Mouse (Mus musculus) liver, embryonic 13.5 days (tissue): ENCODE data around the gene Chst11. TPM values are rescaled to one million over a fixed set of nuclear protein-coding genes. Genes with fewer than 3 reads are reported as not detected.

ENCODE experiments used
- ATAC-seq: fragments of 200-750 bp; cut with Nextera tagmentation; 2 replicates; pipeline ENCODE4 v1.8.0; 2017; ENCODE audit warnings: low read depth, mild to moderate bottlenecking, moderate number of reproducible peaks, moderate library complexity
- DNase-seq: peaks from one replicate; pipeline ENCODE4 v3.0.0; 2022
- H3K27ac ChIP-seq: fragments of 300-500 bp; sonication (generic); 2 replicates; pipeline ENCODE4 v1.5.1; 2015; ENCODE audit warnings: moderate library complexity, mild to moderate bottlenecking, inconsistent platforms
- H3K27me3 ChIP-seq: fragments of 300-500 bp; sonication (generic); 2 replicates; pipeline ENCODE4 v1.6.1; 2015; ENCODE audit warnings: mild to moderate bottlenecking, inconsistent platforms
- H3K36me3 ChIP-seq: fragments of 300-500 bp; sonication (generic); 2 replicates; pipeline ENCODE4 v1.6.1; 2015; ENCODE audit warnings: mild to moderate bottlenecking, inconsistent platforms
- H3K4me1 ChIP-seq: fragments of 300-500 bp; sonication (generic); replicated peaks from 2 replicates; pipeline ENCODE4 v1.6.1; 2015; ENCODE audit warnings: inconsistent platforms
- H3K4me2 ChIP-seq: fragments of 300-500 bp; sonication (generic); 2 replicates; pipeline ENCODE4 v1.6.1; 2015; ENCODE audit warnings: inconsistent platforms, mild to moderate bottlenecking, moderate library complexity
- H3K4me3 ChIP-seq: fragments of 300-500 bp; sonication (generic); replicated peaks from 2 replicates; pipeline ENCODE4 v1.5.1; 2015; ENCODE audit warnings: mild to moderate bottlenecking, inconsistent platforms
- H3K9ac ChIP-seq: fragments of 300-500 bp; sonication (generic); 2 replicates; pipeline ENCODE4 v1.6.1; 2015; ENCODE audit warnings: mild to moderate bottlenecking, inconsistent platforms
- H3K9me3 ChIP-seq: fragments of 300-500 bp; sonication (generic); replicated peaks from 2 replicates; pipeline ENCODE4 v1.6.1; 2016; ENCODE audit warnings: inconsistent platforms
- whole genome bisulfite sequencing: fragments of 180-500 bp; shearing (Covaris S2); methylation state at CpG from one replicate; pipeline ENCODE4 v1.1.7; 2015; ENCODE audit not compliant: insufficient replicate concordance; 5-methylcytosine and 5-hydroxymethylcytosine counted together
- polyA plus RNA-seq: library from polyadenylated mRNA; unstranded; fragments of >200 nt; fragmentation: Nextera tagmentation; extraction: Ambion mirVana; gene quantifications from 2 replicates; pipeline ENCODE4 v1.2.1, GENCODE M21; 2015

Chst11 gene
- polyA plus RNA-seq, 1 experiment from 2014 or later = 1.3 TPM

DNA sequence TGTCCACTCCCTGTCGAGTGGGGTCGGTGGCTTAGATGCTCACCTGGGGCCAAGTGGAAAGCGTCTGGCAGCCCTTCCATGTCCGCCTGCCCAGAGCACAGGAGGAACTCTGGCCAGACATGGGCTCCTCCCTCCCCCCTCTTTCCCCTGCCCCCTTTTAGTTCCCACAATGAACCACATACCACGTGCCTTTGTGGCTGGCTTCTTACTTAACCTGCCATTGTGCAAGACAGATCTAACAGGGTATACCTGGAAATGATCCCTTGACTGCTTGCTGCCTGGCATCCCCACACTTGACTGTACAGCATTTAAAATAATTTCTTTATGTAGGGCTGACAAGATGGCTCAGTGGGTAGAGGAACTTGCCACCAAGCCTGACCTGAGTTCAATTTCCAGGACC is 15.7 kb upstream of the Chst11 start:
- Histone ChIP-seq H3K27me3 (0 out of 2 replicates have a peak, but pooled peaks cover 2% of the 10 kb centered on the region), H3K4me2 (no peak overlapping the region), H3K36me3 (no peaks in the 10 kb centered on the region), H3K4me3 (no peak overlapping the region), H3K4me1 (peaks cover 29% of the 10 kb centered on the region), H3K9me3 (no peaks in the 10 kb centered on the region), H3K27ac (no peak overlapping the region), H3K9ac (no peak overlapping the region)
- no peak for DNase-seq
- 43% methylated on average over 5 of the region's 5 CpGs for WGBS
- ATAC-seq = no peak

DNA sequence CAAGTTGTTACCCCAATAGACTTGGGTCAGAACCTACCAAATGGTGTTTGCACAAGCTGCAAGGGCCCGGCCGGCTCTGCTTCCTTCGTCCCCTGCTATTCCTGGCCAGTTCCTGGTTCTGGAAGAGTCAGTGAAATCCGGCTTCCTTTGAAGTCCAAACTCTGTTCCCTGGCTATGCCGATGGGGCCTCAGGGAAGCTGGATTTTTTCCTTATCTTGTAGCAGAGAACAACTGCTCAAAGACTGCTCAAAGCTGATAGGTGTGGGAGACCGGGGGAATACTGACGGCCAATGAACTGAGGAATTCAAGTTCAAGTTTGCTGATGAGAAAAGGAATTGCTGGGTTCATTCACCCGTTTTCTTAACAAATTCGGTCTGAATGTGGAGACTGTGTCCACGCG is 13.7 kb upstream of the Chst11 start:
- Histone ChIP-seq H3K4me1 (peaks cover 31% of the 10 kb centered on the region), H3K4me2 (no peak overlapping the region), H3K9ac (no peak overlapping the region), H3K9me3 (no peaks in the 10 kb centered on the region), H3K27ac (no peak overlapping the region), H3K36me3 (no peaks in the 10 kb centered on the region), H3K27me3 (0 out of 2 replicates have a peak, but pooled peaks cover 2% of the 10 kb centered on the region), H3K4me3 (no peak overlapping the region)
- no peak for ATAC-seq
- no peak for DNase-seq
- 50% methylated on average over 11 of the region's 11 CpGs for WGBS

DNA sequence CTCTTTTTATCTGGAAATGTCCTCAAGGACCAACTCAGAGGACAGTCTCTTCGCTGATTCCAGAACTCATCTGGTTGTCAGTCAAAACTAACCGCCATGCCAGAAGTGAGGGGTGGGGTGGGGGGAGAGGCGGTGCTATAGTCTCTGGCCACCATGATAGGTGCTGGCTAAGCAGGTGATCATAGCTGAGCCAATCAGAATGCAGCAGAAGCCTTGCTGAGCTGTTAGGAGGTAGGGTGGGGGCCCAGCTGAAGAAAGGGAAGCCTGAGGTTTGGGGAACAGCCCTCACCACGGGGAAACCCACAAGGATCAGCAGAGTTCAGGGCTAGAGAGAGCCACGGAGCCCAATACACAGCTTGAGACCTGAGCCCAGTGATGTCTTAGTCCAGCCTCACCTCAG is 11.1 kb upstream of the Chst11 start:
- H3K9ac ChIP-seq = no peak overlapping the region
- H3K27me3 ChIP-seq = peaks cover 8% of the 10 kb centered on the region
- H3K4me3 ChIP-seq = no peak overlapping the region
- no peaks in the 10 kb centered on the region for H3K9me3 ChIP-seq
- WGBS = 27% methylated on average over 5 of the region's 5 CpGs
- H3K4me1 ChIP-seq = peaks cover 33% of the 10 kb centered on the region
- peak overlapping the region; percentile 9 for H3K4me2 ChIP-seq
- no peaks in the 10 kb centered on the region for H3K36me3 ChIP-seq
- ATAC-seq = peak; percentile 88
- no peak for DNase-seq
- no peak overlapping the region for H3K27ac ChIP-seq

DNA sequence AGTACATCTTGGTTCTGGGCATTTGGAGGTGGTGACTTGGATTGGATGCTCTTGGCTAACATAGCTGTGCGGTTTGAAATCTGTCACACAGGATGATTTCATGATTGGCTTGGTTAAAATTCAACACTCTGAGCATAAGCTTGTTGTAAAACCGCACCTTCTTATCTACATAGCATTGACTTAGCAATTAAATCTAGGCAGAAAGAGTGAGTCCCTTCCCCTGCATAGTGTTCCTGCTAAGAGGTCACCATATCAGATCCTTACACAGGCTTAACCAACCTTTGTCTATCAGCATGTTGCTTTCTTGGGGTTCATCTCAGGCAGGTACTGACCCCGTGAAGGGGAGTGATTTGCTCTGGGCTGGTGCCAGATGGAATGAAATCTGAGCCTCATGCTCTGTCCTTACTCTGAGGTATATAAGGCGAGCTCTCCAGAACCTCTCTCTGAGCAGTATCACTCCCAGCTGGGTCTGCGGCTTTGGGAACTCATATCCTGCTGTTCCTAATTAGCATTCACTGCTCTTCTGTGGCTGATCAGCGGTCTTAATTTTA is 10.6 kb upstream of the Chst11 start:
- 50% methylated on average over 6 of the region's 6 CpGs for WGBS
- H3K9me3 ChIP-seq = no peaks in the 10 kb centered on the region
- ATAC-seq = no peak

DNA sequence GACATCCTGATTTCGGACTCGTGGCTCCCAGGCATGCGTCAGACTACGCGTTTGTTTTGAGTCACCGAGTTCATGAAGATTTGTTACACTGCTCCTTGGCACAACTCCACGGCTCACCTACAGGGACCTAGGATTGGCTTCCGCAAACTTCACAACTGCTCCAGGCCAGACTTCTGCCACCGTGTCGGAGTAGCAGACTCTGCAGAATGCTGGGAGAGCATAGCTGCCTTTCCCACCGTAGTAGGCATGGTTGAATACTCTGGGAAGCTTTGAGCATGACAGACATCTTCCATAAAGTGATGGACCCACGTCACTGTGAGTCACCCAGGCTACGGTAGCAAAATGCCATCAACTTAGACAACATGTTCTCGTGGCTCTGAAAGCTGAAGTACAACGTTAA is 9.5 kb upstream of the Chst11 start:
- DNase-seq (no peak), ATAC-seq (no peak)
- 84% methylated on average over 15 of the region's 15 CpGs for WGBS
- Histone ChIP-seq H3K36me3 (no peaks in the 10 kb centered on the region), H3K4me2 (no peak overlapping the region), H3K9ac (no peak overlapping the region), H3K27ac (no peak overlapping the region), H3K27me3 (peaks cover 24% of the 10 kb centered on the region), H3K4me1 (peaks cover 27% of the 10 kb centered on the region), H3K4me3 (no peak overlapping the region), H3K9me3 (no peaks in the 10 kb centered on the region)

More for the DNA sequence above, 10.6 kb upstream of the Chst11 start:
- Histone ChIP-seq H3K27me3 (peaks cover 13% of the 10 kb centered on the region), H3K27ac (no peak overlapping the region), H3K4me2 (peak overlapping the region; percentile 9), H3K36me3 (no peaks in the 10 kb centered on the region), H3K4me1 (peaks cover 28% of the 10 kb centered on the region), H3K9ac (no peak overlapping the region), H3K4me3 (no peak overlapping the region)
- DNase-seq = no peak

DNA sequence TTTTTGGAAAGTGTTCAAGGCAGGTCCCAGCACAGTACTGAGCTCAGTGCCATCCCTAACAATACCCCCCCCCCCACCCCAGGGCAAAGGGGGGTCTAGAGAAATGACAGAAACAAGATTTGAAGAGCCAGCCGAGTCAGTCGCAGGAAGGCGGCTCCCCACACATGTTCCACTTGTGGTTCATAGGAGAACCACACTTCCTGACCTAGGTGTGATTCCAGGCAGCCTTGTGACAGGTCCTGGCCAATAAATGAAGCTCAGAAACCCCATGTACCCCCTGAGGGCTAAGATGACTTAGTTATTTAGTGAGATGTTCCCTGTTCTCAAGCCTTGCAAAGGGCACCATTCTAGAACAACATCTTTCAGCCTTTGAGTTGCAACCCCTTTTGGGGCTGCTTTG is 3.0 kb upstream of the Chst11 start:
- Histone ChIP-seq H3K9ac (no peak overlapping the region), H3K4me2 (no peak overlapping the region), H3K36me3 (no peaks in the 10 kb centered on the region), H3K9me3 (no peaks in the 10 kb centered on the region), H3K4me1 (peaks cover 29% of the 10 kb centered on the region), H3K27me3 (peaks cover 65% of the 10 kb centered on the region), H3K27ac (no peak overlapping the region), H3K4me3 (no peak overlapping the region)
- 22% methylated on average over 3 of the region's 3 CpGs for WGBS
- ATAC-seq (no peak), DNase-seq (no peak)

DNA sequence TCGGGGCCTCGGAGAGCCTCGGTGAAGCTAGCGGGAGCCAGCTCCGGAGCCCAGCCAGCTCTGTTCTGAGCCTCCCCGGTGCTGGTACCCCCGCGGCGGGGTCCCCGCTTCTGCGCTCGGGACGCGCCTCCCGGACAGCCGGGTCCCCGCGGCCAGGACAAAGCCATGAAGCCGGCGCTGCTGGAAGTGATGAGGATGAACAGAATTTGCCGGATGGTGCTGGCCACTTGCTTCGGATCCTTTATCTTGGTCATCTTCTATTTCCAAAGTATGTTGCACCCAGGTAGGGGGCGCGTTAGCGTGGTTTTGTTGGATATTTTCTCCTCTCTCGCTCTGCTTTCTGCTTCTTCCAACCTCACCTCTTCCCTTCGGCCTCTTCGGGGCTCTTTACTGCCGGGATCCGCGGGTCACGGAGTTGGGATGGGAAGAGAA is 418 bp downstream of the Chst11 start:
- DNase-seq (peak; percentile 56), ATAC-seq (peak; percentile 41)
- peaks cover 61% of the 10 kb centered on the region for H3K4me1 ChIP-seq
- H3K4me2 ChIP-seq = peak overlapping the region; percentile 92
- H3K27ac ChIP-seq = peak overlapping the region; percentile 92
- no peaks in the 10 kb centered on the region for H3K36me3 ChIP-seq
- peaks cover 42% of the 10 kb centered on the region for H3K27me3 ChIP-seq
- under 1% methylated on average over 32 of the region's 32 CpGs for WGBS
- peak overlapping the region; percentile 94 for H3K9ac ChIP-seq
- H3K4me3 ChIP-seq = peak overlapping the region; percentile 90
- no peaks in the 10 kb centered on the region for H3K9me3 ChIP-seq

DNA sequence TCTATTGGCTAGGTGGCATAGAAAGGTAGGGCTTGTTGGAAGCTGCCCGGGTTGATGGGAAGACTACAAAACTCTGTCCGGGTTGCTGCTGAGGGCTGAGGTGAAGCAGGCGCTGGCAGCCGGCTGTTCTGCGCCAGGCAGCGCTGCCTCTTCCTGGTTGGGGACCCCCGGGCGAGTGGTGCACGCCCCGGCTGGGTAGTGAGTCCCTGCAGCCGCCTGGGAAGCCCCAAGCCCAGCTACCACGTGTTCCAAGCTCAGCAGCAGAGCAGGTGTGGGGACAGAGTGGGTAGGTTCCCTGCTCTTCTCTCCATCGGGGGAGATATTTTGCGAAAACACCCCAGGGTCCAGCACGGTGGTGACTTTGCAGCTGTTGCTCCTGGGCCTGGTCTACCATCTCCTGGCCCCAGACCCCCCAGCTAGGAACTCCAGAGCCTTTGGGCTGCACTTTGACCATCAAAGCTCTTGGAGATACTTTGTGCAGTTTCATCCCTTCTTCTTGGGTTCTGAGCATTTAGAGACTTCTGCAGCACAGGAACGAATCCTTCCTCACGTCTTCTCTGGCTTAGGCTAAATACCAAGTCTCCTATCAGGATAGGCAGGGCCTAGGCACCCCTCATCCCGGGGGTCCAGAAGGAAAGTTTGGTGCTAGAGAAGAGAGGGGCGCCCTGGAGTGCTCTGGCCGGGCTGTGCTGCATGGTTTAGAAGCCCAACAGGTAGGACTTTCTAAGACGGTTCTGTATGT is 1.1 kb downstream of the Chst11 start:
- ATAC-seq = peak; percentile 11; the same call in 1 of the 2 replicates
- Histone ChIP-seq H3K9me3 (no peaks in the 10 kb centered on the region), H3K36me3 (no peaks in the 10 kb centered on the region), H3K4me1 (peaks cover 68% of the 10 kb centered on the region), H3K27me3 (peaks cover 35% of the 10 kb centered on the region), H3K4me3 (peak overlapping the region; percentile 90), H3K4me2 (peak overlapping the region; percentile 92), H3K9ac (peak overlapping the region; percentile 94), H3K27ac (peak overlapping the region; percentile 92)
- no peak for DNase-seq
- WGBS = 3% methylated on average over 21 of the region's 21 CpGs

DNA sequence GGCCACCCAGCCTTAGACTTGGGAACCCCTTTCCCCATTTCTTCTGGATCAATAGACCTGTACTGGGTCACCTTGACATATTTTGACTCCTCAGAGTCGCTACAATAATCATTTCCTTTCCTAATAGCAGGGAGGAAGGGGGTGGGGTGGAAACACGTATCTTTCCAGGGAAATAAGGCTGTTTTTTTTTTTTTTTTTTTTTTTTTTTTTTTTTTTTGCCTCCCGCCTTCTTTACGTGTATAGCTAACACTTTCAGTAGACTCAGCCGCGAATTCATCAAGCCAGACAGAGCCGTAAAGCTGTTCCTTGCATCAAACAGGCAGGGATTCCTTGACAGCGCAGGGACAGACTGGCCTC is 1.7 kb downstream of the Chst11 start:
- Histone ChIP-seq H3K4me1 (peaks cover 74% of the 10 kb centered on the region), H3K9me3 (no peaks in the 10 kb centered on the region), H3K27me3 (peaks cover 29% of the 10 kb centered on the region), H3K36me3 (no peaks in the 10 kb centered on the region), H3K4me3 (peak overlapping the region; percentile 90), H3K9ac (peak overlapping the region; percentile 94), H3K27ac (peak overlapping the region; percentile 92), H3K4me2 (peak overlapping the region; percentile 92)
- WGBS = 14% methylated on average over 8 of the region's 8 CpGs
- ATAC-seq (no peak), DNase-seq (no peak)

DNA sequence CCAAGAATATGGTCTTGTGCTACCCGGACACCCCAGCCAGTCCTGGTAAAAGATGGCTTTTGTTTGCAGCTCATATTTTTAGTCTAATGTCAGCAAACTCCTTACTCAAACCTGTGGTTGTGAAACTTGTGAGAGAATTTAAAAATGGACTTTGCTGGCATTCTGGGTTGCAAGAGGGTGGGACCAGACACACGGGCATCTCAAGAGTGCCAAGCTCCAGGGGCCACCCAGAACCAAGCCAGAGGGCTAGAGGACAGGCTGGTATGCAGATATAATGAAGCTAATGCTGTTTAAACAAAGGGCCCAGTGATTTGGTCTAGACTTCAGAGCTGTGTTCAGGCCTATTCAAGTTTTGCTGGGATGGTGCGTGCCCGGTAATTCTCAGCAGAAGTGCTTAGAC is 2.1 kb downstream of the Chst11 start:
- WGBS = 48% methylated on average over 4 of the region's 4 CpGs
- Histone ChIP-seq H3K4me3 (peak overlapping the region; percentile 90), H3K9ac (peak overlapping the region; percentile 94), H3K4me2 (peak overlapping the region; percentile 92), H3K27me3 (peaks cover 25% of the 10 kb centered on the region), H3K9me3 (no peaks in the 10 kb centered on the region), H3K36me3 (no peaks in the 10 kb centered on the region), H3K4me1 (peaks cover 78% of the 10 kb centered on the region), H3K27ac (peak overlapping the region; percentile 76)
- ATAC-seq (no peak), DNase-seq (no peak)

DNA sequence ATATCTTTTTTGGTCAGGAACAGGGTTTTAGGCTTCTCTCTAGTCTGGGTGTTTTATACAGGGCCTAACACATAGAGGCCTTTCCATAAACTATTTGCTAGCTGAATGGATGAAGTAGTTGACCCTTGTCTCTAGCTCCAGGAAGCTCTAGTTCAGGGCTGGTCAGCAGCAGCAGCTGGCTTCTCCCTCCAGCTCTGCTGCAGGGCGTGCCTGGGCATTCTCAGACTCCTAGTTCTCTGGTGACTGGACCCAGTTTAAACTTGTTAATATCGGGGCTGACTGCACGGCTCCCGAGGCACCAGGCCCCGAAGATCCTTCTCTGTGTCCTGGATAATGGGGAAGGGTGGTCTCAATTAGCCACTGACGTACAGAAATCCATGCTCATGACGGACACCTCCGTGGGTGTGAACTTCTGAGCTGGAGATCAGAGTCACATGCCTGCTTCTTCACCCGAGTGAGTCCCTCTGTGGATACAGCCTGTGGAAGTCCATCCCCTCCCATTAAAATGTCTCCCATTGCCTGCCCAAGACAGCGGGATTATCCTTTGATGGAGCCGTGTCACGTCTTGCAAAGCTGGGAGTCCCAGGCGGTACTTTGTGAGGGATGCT is 4.2 kb downstream of the Chst11 start:
- H3K9ac ChIP-seq = peak overlapping the region; percentile 34
- peak overlapping the region; percentile 94 for H3K27ac ChIP-seq
- H3K4me1 ChIP-seq = peaks cover 90% of the 10 kb centered on the region
- H3K9me3 ChIP-seq = no peaks in the 10 kb centered on the region
- H3K36me3 ChIP-seq = no peaks in the 10 kb centered on the region
- 66% methylated on average over 13 of the region's 13 CpGs for WGBS
- 0 out of 2 replicates have a peak overlapping the region, but pooled peaks have one; percentile 1 for H3K4me3 ChIP-seq
- DNase-seq (no peak), ATAC-seq (no peak)
- peaks cover 5% of the 10 kb centered on the region; the same call in 1 of the 2 replicates for H3K27me3 ChIP-seq
- H3K4me2 ChIP-seq = peak overlapping the region; percentile 92
